Mouse (Mus musculus): ENCODE measurements around the gene Atoh7. TPM values are rescaled to one million over a fixed set of nuclear protein-coding genes. Genes with fewer than 3 reads are reported as not detected.

The Atoh7 gene
- polyA plus RNA-seq, 1 experiment from 2014 or later = 0.09 TPM

GRCm38 (mm10) chr10:63065561-63065960, 33.9 kb upstream of the Atoh7 start:
- no peak overlapping the region for H3K9ac ChIP-seq
- ATAC-seq (ENCODE audit: low FRiP score, low read depth) = no peak
- 47% methylated on average over 8 of the region's 8 CpGs for WGBS

DNA sequence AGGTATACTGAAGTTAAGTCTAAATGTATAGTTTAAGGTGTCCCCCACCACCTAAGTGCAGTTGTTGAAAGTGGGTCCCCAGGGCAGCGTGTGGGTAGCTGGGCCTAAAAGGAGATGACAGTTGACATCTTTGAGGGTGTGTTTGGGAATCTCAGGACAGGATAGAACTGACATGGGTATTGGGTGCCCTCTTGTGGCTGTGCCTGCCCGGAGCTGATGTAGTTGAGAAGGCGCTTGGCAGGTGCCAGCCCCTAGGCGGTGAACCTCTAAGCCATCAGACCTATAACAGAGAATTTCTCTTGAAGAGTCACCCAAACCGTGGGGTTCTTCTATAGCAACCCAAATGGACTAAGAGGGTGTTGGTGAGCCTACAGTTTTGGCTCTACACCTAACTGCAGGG, 33.5 kb upstream of the Atoh7 start:
- 7% methylated on average over 5 of the region's 5 CpGs for WGBS

More at GRCm38 (mm10) chr10:63065561-63065960, 33.9 kb upstream of the Atoh7 start:
- H3K27me3 ChIP-seq = no peaks in the 10 kb centered on the region
- H3K27ac ChIP-seq = no peak overlapping the region
- no peaks in the 10 kb centered on the region for H3K36me3 ChIP-seq
- H3K4me3 ChIP-seq = no peak overlapping the region
- no peak overlapping the region for H3K4me2 ChIP-seq (replicated peaks)
- no peaks in the 10 kb centered on the region for H3K4me1 ChIP-seq
- no peaks in the 10 kb centered on the region for H3K9me3 ChIP-seq

GRCm38 (mm10) chr10:63086304-63086703, 13.1 kb upstream of the Atoh7 start:
- H3K4me1 ChIP-seq = peaks cover 7% of the 10 kb centered on the region
- H3K27me3 ChIP-seq = peaks cover 12% of the 10 kb centered on the region
- H3K9me3 ChIP-seq = no peaks in the 10 kb centered on the region
- H3K4me3 ChIP-seq = no peak overlapping the region
- WGBS = 79% methylated on average over 10 of the region's 10 CpGs
- no peak overlapping the region for H3K4me2 ChIP-seq (replicated peaks)
- H3K9ac ChIP-seq = no peak overlapping the region
- ATAC-seq (ENCODE audit: low FRiP score, low read depth) = no peak
- no peak overlapping the region for H3K27ac ChIP-seq
- H3K36me3 ChIP-seq = no peaks in the 10 kb centered on the region

More for the DNA sequence above, 33.5 kb upstream of the Atoh7 start:
- ATAC-seq (ENCODE audit: low FRiP score, low read depth) = no peak
- no peak overlapping the region for H3K4me3 ChIP-seq
- no peaks in the 10 kb centered on the region for H3K4me1 ChIP-seq
- no peaks in the 10 kb centered on the region for H3K27me3 ChIP-seq
- no peaks in the 10 kb centered on the region for H3K9me3 ChIP-seq
- no peak overlapping the region for H3K27ac ChIP-seq
- no peaks in the 10 kb centered on the region for H3K36me3 ChIP-seq
- no peak overlapping the region for H3K9ac ChIP-seq
- H3K4me2 ChIP-seq (replicated peaks) = no peak overlapping the region

GRCm38 (mm10) chr10:63089103-63089757, 10.2 kb upstream of the Atoh7 start:
- peak overlapping the region; percentile 61 for H3K4me2 ChIP-seq (replicated peaks)
- no peak overlapping the region for H3K27ac ChIP-seq
- H3K9me3 ChIP-seq = no peaks in the 10 kb centered on the region
- 41% methylated on average over 8 of the region's 8 CpGs for WGBS
- H3K4me1 ChIP-seq = peaks cover 10% of the 10 kb centered on the region
- peaks cover 12% of the 10 kb centered on the region for H3K27me3 ChIP-seq
- peak overlapping the region; percentile 36; the same call in 1 of the 2 replicates for H3K4me3 ChIP-seq
- ATAC-seq (ENCODE audit: low FRiP score, low read depth) = no peak
- 0 out of 2 replicates have a peak overlapping the region, but pooled peaks have one; percentile 48 for H3K9ac ChIP-seq
- H3K36me3 ChIP-seq = no peaks in the 10 kb centered on the region

GRCm38 (mm10) chr10:63089758-63090571, 9.5 kb upstream of the Atoh7 start:
- ATAC-seq (ENCODE audit: low FRiP score, low read depth) = no peak
- Histone ChIP-seq H3K4me2 (replicated peaks) (peak overlapping the region; percentile 61), H3K36me3 (no peaks in the 10 kb centered on the region), H3K4me1 (peaks cover 10% of the 10 kb centered on the region), H3K27me3 (peaks cover 12% of the 10 kb centered on the region), H3K9ac (0 out of 2 replicates have a peak overlapping the region, but pooled peaks have one; percentile 48), H3K27ac (no peak overlapping the region), H3K4me3 (peak overlapping the region; percentile 36), H3K9me3 (no peaks in the 10 kb centered on the region)
- 6% methylated on average over 26 of the region's 26 CpGs for WGBS

DNA sequence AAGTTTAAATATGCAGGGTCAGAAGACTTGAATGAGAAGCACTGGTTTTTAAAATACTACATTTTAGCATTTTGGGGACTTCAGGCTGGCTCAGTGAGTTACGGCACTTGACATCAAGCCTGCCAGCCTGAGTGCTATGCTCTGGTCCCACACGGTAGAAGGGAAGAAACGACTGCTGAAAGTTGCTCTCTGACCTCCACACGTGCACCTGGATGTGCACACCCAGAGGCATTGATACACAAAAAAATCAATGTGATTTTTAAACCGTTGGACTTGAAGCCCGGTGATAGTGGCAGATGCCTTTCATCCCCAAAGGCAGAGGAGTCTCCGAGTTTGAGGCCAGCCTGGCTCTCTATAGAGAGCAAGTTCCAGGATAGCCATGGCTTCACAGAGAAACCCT, 7.5 kb upstream of the Atoh7 start:
- peaks cover 10% of the 10 kb centered on the region for H3K4me1 ChIP-seq
- no peak overlapping the region for H3K9ac ChIP-seq
- no peaks in the 10 kb centered on the region for H3K36me3 ChIP-seq
- H3K4me3 ChIP-seq = no peak overlapping the region
- H3K9me3 ChIP-seq = no peaks in the 10 kb centered on the region
- no peak overlapping the region for H3K27ac ChIP-seq
- ATAC-seq (ENCODE audit: low FRiP score, low read depth) = no peak
- WGBS = 55% methylated on average over 7 of the region's 7 CpGs
- H3K4me2 ChIP-seq (replicated peaks) = no peak overlapping the region
- H3K27me3 ChIP-seq = peaks cover 12% of the 10 kb centered on the region

DNA sequence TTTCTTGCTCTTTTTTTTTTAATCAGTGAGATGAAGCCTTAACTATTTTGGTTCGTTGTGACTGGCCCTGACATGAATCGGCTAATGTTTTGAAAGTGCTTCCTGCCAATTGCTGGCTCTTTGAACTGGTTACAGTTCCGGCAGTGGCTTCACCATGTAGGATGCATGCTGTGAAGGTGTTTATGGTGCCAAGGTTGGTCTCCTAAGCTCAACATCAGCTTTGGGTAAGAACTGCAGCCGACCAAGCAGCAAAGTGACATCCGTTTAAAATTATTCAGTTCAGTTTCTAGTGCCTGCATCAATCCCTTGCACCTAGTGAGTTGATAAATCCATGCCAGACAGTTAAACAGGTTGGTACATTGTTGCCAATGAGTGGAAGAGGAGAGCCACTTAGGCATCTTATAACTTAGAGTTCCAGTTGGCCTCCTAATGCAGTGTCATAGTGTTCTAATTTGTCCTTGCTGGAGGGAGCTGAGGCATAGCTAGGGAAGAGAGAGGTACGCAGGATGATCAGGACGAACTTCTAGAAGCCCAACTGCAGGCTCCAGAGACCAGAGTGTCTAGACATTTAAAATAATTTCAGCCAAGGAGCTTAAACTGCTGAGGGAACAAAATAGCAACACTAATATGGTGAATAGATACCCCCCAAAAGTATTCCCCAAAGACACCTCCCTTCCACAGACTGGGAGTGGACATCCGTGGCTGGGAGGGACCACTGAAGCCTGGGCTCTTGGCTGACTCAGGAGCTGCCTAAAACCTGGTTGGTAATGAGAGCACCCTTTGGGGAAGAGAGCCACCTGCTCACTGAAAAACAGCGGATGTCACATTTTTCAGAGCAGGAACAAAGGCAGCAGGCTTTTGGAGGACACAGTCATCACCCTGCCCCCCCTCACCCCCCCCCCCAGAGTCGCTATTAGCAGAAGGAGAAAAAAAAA, 6.6 kb upstream of the Atoh7 start:
- no peak for ATAC-seq (ENCODE audit: low FRiP score, low read depth)
- no peak overlapping the region for H3K4me2 ChIP-seq (replicated peaks)
- no peak overlapping the region for H3K9ac ChIP-seq
- H3K4me1 ChIP-seq = peaks cover 10% of the 10 kb centered on the region
- H3K9me3 ChIP-seq = no peaks in the 10 kb centered on the region
- no peak overlapping the region for H3K4me3 ChIP-seq
- H3K27me3 ChIP-seq = peaks cover 20% of the 10 kb centered on the region
- WGBS = 42% methylated on average over 10 of the region's 10 CpGs
- H3K27ac ChIP-seq = no peak overlapping the region
- H3K36me3 ChIP-seq = no peaks in the 10 kb centered on the region

GRCm38 (mm10) chr10:63096757-63097156, 2.7 kb upstream of the Atoh7 start:
- H3K36me3 ChIP-seq = no peaks in the 10 kb centered on the region
- 17% methylated on average over 2 of the region's 2 CpGs for WGBS
- H3K4me1 ChIP-seq = peaks cover 13% of the 10 kb centered on the region; the same call in 1 of the 2 replicates
- no peak overlapping the region for H3K27ac ChIP-seq
- H3K4me2 ChIP-seq (replicated peaks) = no peak overlapping the region
- no peak overlapping the region for H3K4me3 ChIP-seq
- no peak overlapping the region for H3K9ac ChIP-seq
- no peak for ATAC-seq (ENCODE audit: low FRiP score, low read depth)
- H3K27me3 ChIP-seq = peaks cover 43% of the 10 kb centered on the region
- H3K9me3 ChIP-seq = no peaks in the 10 kb centered on the region

DNA sequence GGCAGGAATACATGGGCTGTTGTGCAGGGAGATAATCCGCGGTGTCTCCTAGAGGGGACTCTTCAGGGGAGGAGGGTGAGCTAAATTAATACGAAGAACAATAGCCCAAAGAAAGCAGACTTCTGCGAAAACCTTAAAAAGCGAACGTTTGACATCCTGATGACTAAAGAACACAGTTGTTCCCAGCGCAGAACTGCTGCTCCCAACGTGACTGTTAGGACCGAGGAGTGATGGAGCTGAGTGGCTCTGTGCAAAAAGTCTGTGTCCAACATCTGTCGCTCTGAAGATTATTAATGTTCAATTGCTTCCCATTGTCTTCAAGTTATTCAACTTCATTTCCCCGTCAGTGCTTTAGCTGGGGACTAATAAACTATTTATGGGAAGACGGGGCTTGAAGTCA, 1.3 kb upstream of the Atoh7 start:
- 57% methylated on average over 12 of the region's 12 CpGs for WGBS
- ATAC-seq (ENCODE audit: low FRiP score, low read depth) = no peak
- Histone ChIP-seq H3K9me3 (no peaks in the 10 kb centered on the region), H3K4me3 (no peak overlapping the region), H3K4me1 (peaks cover 10% of the 10 kb centered on the region; the same call in 1 of the 2 replicates), H3K27ac (no peak overlapping the region), H3K36me3 (no peaks in the 10 kb centered on the region), H3K4me2 (replicated peaks) (no peak overlapping the region), H3K9ac (no peak overlapping the region), H3K27me3 (peaks cover 46% of the 10 kb centered on the region)

- peak; percentile 76 for ATAC-seq (ENCODE audit: low FRiP score, low read depth)
- no peaks in the 10 kb centered on the region for H3K9me3 ChIP-seq
- peaks cover 10% of the 10 kb centered on the region; the same call in 1 of the 2 replicates for H3K4me1 ChIP-seq
- H3K9ac ChIP-seq = peak overlapping the region; percentile 75
- H3K27ac ChIP-seq = no peak overlapping the region
- peak overlapping the region; percentile 89 for H3K4me2 ChIP-seq (replicated peaks)
- peak overlapping the region; percentile 62 for H3K4me3 ChIP-seq
- H3K36me3 ChIP-seq = no peaks in the 10 kb centered on the region
- peaks cover 46% of the 10 kb centered on the region for H3K27me3 ChIP-seq
- under 1% methylated on average over 62 of the region's 62 CpGs for WGBS
Measured at GRCm38 (mm10) chr10:63099941-63100562, 601 bp downstream of the Atoh7 start.

GRCm38 (mm10) chr10:63100657-63101056, 1.2 kb downstream of the Atoh7 start:
- WGBS = 15% methylated on average over 9 of the region's 9 CpGs
- Histone ChIP-seq H3K27me3 (peaks cover 46% of the 10 kb centered on the region), H3K9ac (peak overlapping the region; percentile 75), H3K4me3 (peak overlapping the region; percentile 62), H3K4me2 (replicated peaks) (peak overlapping the region; percentile 89), H3K27ac (no peak overlapping the region), H3K9me3 (no peaks in the 10 kb centered on the region), H3K36me3 (no peaks in the 10 kb centered on the region), H3K4me1 (peaks cover 10% of the 10 kb centered on the region; the same call in 1 of the 2 replicates)
- no peak for ATAC-seq (ENCODE audit: low FRiP score, low read depth)

Measured in limb, embryonic 13.5 days (tissue).